Mouse (Mus musculus) lung, embryonic 15.5 days (tissue): ENCODE data around the gene Wfikkn1. TPM values are rescaled to one million over a fixed set of nuclear protein-coding genes. Genes with fewer than 3 reads are reported as not detected.

Experiments
- ATAC-seq: fragments of 200-750 bp; cut with Nextera tagmentation; 2 replicates; pipeline ENCODE4 v1.8.0; 2017; ENCODE audit warnings: moderate number of reproducible peaks, borderline replicate concordance; ENCODE audit not compliant: low FRiP score, low TSS enrichment; ENCODE audit errors: extremely low read depth
- H3K27ac ChIP-seq: fragments of 300-500 bp; sonication (generic); 2 replicates; pipeline ENCODE4 v1.5.1; 2015; ENCODE audit warnings: moderate library complexity, mild to moderate bottlenecking, inconsistent platforms
- H3K27me3 ChIP-seq: fragments of 300-500 bp; sonication (generic); 2 replicates; pipeline ENCODE4 v1.6.1; 2015; ENCODE audit warnings: inconsistent platforms
- H3K36me3 ChIP-seq: fragments of 300-500 bp; sonication (generic); 2 replicates; pipeline ENCODE4 v1.6.1; 2015; ENCODE audit warnings: inconsistent platforms
- H3K4me1 ChIP-seq: fragments of 300-500 bp; sonication (generic); 2 replicates; pipeline ENCODE4 v1.6.1; 2015; ENCODE audit warnings: inconsistent platforms
- H3K4me2 ChIP-seq: fragments of 300-500 bp; sonication (generic); 2 replicates; pipeline ENCODE4 v1.6.1; 2015; ENCODE audit warnings: inconsistent platforms, mild to moderate bottlenecking, moderate library complexity
- H3K4me3 ChIP-seq: fragments of 300-500 bp; sonication (generic); 2 replicates; pipeline ENCODE4 v1.5.1; 2015; ENCODE audit warnings: mild to moderate bottlenecking, inconsistent platforms
- H3K9ac ChIP-seq: fragments of 300-500 bp; sonication (generic); 2 replicates; pipeline ENCODE4 v1.6.1; 2015; ENCODE audit warnings: inconsistent platforms
- H3K9me3 ChIP-seq: fragments of 300-500 bp; sonication (generic); 2 replicates; pipeline ENCODE4 v1.6.1; 2016; ENCODE audit warnings: inconsistent platforms
- WGBS: fragments of 180-500 bp; shearing (Covaris S2); methylation state at CpG from one replicate; pipeline ENCODE4 v1.1.7; 2015; 5-methylcytosine and 5-hydroxymethylcytosine counted together
- polyA plus RNA-seq: library from polyadenylated mRNA; unstranded; fragments of >200 nt; fragmentation: Nextera tagmentation; extraction: Ambion mirVana; gene quantifications from 2 replicates; pipeline ENCODE4 v1.2.1, GENCODE M21; 2015

Gene Wfikkn1
- polyA plus RNA-seq, 1 experiment from 2014 or later = 0.40 TPM

DNA sequence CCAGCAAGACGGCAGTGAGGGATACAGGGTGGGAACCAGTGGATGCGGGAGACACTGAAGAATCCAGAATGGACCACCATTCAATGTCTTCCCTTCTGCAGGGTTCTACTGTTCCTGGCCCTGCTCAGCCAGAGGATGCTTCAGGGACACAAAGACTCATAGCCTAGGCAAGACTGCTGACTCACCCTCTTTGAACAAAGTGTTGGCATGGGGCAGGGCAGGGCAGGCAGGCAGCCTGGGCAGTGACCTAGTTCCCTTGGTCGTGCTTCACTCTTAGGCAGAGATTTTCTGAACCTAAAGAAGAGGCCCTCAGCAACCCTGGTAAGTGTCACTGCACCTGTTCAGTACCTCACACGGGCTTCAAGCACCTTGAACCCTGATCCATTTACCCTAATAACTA, 31.2 kb upstream of the Wfikkn1 start:
- H3K27me3 ChIP-seq = no peaks in the 10 kb centered on the region
- ATAC-seq = no peak
- H3K4me3 ChIP-seq = no peak overlapping the region
- no peaks in the 10 kb centered on the region for H3K9me3 ChIP-seq
- H3K4me2 ChIP-seq = no peak overlapping the region
- 93% methylated on average over 4 of the region's 4 CpGs for WGBS
- H3K9ac ChIP-seq = no peak overlapping the region
- H3K4me1 ChIP-seq = peaks cover 9% of the 10 kb centered on the region
- peaks cover 3% of the 10 kb centered on the region; the same call in 1 of the 2 replicates for H3K36me3 ChIP-seq
- no peak overlapping the region for H3K27ac ChIP-seq

DNA sequence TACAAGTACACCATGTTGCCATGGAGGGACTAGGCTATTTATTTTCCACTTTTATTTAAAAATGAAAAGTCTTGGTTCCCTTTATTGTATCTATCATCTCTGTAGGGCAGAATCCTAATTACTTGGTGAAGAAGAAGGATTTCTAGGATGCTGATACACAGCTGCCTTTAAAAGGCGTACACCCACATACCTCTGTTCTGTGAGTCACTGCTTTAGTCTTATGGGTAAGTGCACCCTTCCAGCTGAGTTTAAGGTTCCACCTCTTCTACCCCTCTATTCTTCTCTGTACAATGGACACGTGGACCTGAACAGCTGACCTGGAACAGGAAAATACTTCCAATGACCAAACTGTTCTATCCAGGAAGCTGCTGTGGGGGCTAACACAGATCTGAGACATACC, 27.0 kb upstream of the Wfikkn1 start:
- no peaks in the 10 kb centered on the region for H3K9me3 ChIP-seq
- no peaks in the 10 kb centered on the region for H3K27me3 ChIP-seq
- H3K36me3 ChIP-seq = peaks cover 5% of the 10 kb centered on the region; the same call in 1 of the 2 replicates
- WGBS = 87% methylated on average over 2 of the region's 2 CpGs
- H3K4me2 ChIP-seq = no peak overlapping the region
- no peak overlapping the region for H3K9ac ChIP-seq
- H3K27ac ChIP-seq = no peak overlapping the region
- no peak for ATAC-seq
- H3K4me1 ChIP-seq = no peaks in the 10 kb centered on the region
- H3K4me3 ChIP-seq = no peak overlapping the region

DNA sequence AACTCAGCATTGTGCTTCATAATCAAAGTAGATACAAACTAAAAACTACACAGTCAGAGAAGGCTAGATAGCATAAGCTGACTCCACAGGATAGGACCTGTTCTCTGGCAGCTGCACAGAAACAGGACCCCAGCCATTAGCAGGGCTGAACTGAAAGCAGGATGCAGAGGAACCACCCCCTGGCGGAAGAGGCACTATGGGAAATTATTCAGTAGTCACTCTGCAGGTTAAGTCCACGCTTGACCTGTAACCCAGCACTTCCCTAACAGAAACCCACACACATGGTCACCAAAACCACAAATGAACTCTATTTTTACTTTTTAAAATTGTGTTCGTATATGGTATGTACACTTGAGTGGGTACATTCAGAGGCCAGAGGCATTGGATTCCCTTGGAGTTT, 22.4 kb upstream of the Wfikkn1 start:
- no peak for ATAC-seq
- no peak overlapping the region for H3K4me2 ChIP-seq
- 87% methylated on average over 3 of the region's 3 CpGs for whole genome bisulfite sequencing
- H3K27me3 ChIP-seq = no peaks in the 10 kb centered on the region
- peaks cover 12% of the 10 kb centered on the region for H3K36me3 ChIP-seq
- H3K4me1 ChIP-seq = no peaks in the 10 kb centered on the region
- H3K9me3 ChIP-seq = no peaks in the 10 kb centered on the region
- H3K27ac ChIP-seq = no peak overlapping the region
- H3K9ac ChIP-seq = no peak overlapping the region
- no peak overlapping the region for H3K4me3 ChIP-seq

DNA sequence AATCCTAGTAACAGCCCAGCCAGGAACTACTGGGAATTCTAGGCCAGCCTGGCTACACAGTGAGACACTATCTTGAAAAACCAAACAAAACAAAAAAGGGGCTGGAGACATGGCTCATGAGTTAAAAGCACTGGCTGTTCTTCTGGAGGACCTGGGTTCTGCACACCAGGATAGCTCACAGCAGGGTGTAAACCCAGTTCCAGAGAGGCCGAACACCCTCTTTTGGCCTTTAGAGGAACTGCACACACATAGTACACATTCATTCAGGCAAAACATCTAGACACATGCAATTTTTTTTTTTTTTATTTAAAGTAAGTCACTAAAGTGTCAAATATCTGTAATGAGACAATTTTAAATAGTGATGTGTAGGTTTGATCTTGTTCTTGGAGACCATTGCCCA, 19.5 kb upstream of the Wfikkn1 start:
- H3K9ac ChIP-seq = no peak overlapping the region
- H3K27ac ChIP-seq = no peak overlapping the region
- H3K4me2 ChIP-seq = no peak overlapping the region
- no peaks in the 10 kb centered on the region for H3K9me3 ChIP-seq
- no peaks in the 10 kb centered on the region for H3K27me3 ChIP-seq
- WGBS = 97% methylated on average over 1 of the region's 1 CpGs
- H3K4me1 ChIP-seq = no peaks in the 10 kb centered on the region
- ATAC-seq = no peak
- peaks cover 7% of the 10 kb centered on the region for H3K36me3 ChIP-seq
- no peak overlapping the region for H3K4me3 ChIP-seq

DNA sequence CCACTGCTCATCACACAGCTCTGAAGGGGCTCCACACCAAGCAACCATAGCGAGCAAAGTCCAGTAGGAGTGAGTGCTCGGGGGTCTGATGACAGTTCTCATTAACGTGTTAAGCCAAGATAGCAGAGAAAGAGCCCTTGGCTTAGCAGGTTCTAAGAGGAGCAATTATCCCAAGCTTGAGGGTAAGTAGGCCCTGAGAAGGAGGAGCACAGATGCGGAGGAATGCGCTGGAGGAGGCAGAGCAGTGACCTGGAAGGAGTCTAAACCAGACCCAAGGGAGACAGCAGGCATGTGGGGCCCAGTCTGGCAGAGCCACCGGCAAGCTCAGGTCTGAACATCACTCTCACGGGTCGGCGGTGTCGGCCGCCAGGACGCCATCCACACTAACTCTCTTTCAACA, 15.2 kb upstream of the Wfikkn1 start:
- 66% methylated on average over 12 of the region's 12 CpGs for WGBS
- Histone ChIP-seq H3K27ac (no peak overlapping the region), H3K9ac (no peak overlapping the region), H3K36me3 (peaks cover 7% of the 10 kb centered on the region), H3K9me3 (no peaks in the 10 kb centered on the region), H3K27me3 (no peaks in the 10 kb centered on the region), H3K4me3 (no peak overlapping the region), H3K4me2 (no peak overlapping the region), H3K4me1 (no peaks in the 10 kb centered on the region)
- ATAC-seq = no peak

DNA sequence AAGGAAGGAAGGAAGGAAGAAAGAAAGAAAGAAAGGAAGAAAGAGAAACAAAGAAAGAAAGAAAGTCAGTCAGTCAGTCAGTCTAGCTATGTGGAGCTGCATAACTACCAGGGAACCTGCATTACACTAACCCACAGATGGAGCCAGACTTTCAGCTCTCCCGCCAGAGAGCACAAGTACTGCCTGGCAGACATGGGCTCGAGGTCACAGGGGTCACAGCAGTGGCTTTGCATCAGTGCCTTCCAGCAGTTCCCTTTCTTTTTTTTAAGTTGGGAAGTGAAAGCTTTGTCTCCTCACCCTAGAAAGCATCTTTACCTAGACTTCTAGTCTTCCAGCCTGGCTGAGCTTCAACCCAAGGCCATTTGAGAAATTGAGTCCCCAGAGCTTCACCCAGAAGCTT, 14.8 kb upstream of the Wfikkn1 start:
- Histone ChIP-seq H3K4me1 (no peaks in the 10 kb centered on the region), H3K9ac (no peak overlapping the region), H3K27me3 (no peaks in the 10 kb centered on the region), H3K9me3 (no peaks in the 10 kb centered on the region), H3K4me2 (no peak overlapping the region), H3K27ac (no peak overlapping the region), H3K4me3 (no peak overlapping the region), H3K36me3 (peaks cover 3% of the 10 kb centered on the region; the same call in 1 of the 2 replicates)
- ATAC-seq = no peak
- WGBS = 66% methylated on average over 2 of the region's 2 CpGs

GRCm38 (mm10) chr17:25893975-25894617, 13.4 kb upstream of the Wfikkn1 start:
- Histone ChIP-seq H3K9ac (no peak overlapping the region), H3K4me2 (no peak overlapping the region), H3K36me3 (peaks cover 8% of the 10 kb centered on the region; the same call in 1 of the 2 replicates), H3K9me3 (no peaks in the 10 kb centered on the region), H3K27ac (no peak overlapping the region), H3K27me3 (no peaks in the 10 kb centered on the region), H3K4me3 (no peak overlapping the region), H3K4me1 (no peaks in the 10 kb centered on the region)
- peak; percentile 64; the same call in 1 of the 2 replicates for ATAC-seq
- WGBS = 30% methylated on average over 2 of the region's 2 CpGs

GRCm38 (mm10) chr17:25888837-25889236, 8.2 kb upstream of the Wfikkn1 start:
- H3K27me3 ChIP-seq = no peaks in the 10 kb centered on the region
- no peaks in the 10 kb centered on the region for H3K9me3 ChIP-seq
- no peak for ATAC-seq
- 87% methylated on average over 3 of the region's 3 CpGs for WGBS
- no peak overlapping the region for H3K9ac ChIP-seq
- H3K4me1 ChIP-seq = no peaks in the 10 kb centered on the region
- no peak overlapping the region for H3K27ac ChIP-seq
- H3K4me2 ChIP-seq = no peak overlapping the region
- H3K4me3 ChIP-seq = no peak overlapping the region
- H3K36me3 ChIP-seq = peaks cover 16% of the 10 kb centered on the region

DNA sequence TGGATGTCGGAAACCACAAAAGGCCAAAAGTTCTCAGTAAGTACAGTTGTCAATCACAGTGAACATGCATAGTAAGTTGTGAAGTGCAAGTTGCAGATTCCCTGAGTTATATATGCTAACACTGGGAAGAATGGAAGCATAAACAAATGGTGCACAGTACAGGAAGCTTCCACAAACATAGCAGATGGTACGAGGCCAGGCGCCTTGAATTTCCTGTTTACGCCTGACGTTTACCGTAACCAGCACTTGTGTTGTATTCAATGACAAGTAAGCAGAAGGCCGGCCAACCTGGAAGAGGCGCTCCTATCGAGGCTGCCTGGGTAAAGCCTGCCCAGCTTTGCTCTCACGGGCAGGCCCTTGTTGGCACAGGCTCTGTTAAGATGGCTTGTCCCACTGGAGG, 6.8 kb upstream of the Wfikkn1 start:
- ATAC-seq = peak; percentile 17; the same call in 1 of the 2 replicates
- Histone ChIP-seq H3K4me3 (no peak overlapping the region), H3K4me1 (no peaks in the 10 kb centered on the region), H3K9ac (no peak overlapping the region), H3K4me2 (no peak overlapping the region), H3K36me3 (peaks cover 29% of the 10 kb centered on the region), H3K27ac (no peak overlapping the region), H3K9me3 (no peaks in the 10 kb centered on the region), H3K27me3 (no peaks in the 10 kb centered on the region)
- 69% methylated on average over 10 of the region's 10 CpGs for WGBS

DNA sequence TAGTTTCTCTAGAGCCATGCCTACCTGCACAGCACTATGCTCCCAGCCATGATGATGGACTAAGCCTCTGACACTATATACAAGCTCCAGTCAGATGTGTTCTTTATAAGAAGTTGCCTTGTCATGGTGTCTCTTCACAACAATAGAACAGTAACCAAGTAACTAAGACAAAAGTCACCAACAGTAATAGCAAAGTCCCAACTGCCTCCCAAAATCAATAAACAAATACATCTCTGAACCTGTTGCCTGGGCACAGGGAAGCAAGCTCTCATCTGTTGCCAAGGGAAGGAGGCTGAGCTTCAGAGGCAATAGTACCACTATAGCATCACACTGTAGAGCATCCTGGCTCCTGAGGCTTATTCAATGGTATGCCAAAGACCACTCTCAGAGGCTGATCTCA, 6.1 kb upstream of the Wfikkn1 start:
- no peak for ATAC-seq
- no peak overlapping the region for H3K4me3 ChIP-seq
- no peaks in the 10 kb centered on the region for H3K9me3 ChIP-seq
- H3K4me1 ChIP-seq = no peaks in the 10 kb centered on the region
- H3K27ac ChIP-seq = no peak overlapping the region
- no peak overlapping the region for H3K9ac ChIP-seq
- peaks cover 29% of the 10 kb centered on the region for H3K36me3 ChIP-seq
- H3K4me2 ChIP-seq = no peak overlapping the region
- H3K27me3 ChIP-seq = no peaks in the 10 kb centered on the region

- WGBS = 76% methylated on average over 4 of the region's 4 CpGs
- Histone ChIP-seq H3K9ac (no peak overlapping the region), H3K27ac (no peak overlapping the region), H3K4me2 (no peak overlapping the region), H3K9me3 (no peaks in the 10 kb centered on the region), H3K4me1 (no peaks in the 10 kb centered on the region), H3K36me3 (peaks cover 29% of the 10 kb centered on the region), H3K4me3 (no peak overlapping the region), H3K27me3 (no peaks in the 10 kb centered on the region)
- ATAC-seq = no peak
These were observed 5.0 kb upstream of the Wfikkn1 start for GRCm38 (mm10) chr17:25885636-25886035.

DNA sequence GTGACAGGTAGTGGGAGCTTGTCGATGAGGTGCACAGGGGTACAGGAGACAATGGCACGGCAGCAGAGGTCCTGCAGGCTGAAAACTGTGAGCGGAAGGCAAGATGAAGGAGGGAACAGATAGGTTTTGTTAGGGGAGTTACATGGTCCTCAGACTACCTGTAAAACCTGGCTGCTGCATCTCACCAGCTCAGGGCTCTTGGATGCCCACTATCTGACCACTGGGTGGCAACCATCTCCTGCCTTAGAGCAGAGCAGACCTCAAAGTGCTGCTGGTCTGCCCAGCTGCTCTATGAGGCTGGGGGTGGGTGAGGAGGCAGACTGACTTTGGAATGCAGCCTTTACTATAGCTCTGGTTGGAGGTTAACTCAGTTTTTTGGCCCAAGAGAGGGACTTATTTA, 3.2 kb upstream of the Wfikkn1 start:
- Histone ChIP-seq H3K4me2 (no peak overlapping the region), H3K27ac (no peak overlapping the region), H3K36me3 (peaks cover 25% of the 10 kb centered on the region), H3K27me3 (no peaks in the 10 kb centered on the region), H3K9ac (no peak overlapping the region), H3K4me1 (no peaks in the 10 kb centered on the region), H3K4me3 (no peak overlapping the region), H3K9me3 (no peaks in the 10 kb centered on the region)
- no peak for ATAC-seq
- 89% methylated on average over 3 of the region's 3 CpGs for whole genome bisulfite sequencing

DNA sequence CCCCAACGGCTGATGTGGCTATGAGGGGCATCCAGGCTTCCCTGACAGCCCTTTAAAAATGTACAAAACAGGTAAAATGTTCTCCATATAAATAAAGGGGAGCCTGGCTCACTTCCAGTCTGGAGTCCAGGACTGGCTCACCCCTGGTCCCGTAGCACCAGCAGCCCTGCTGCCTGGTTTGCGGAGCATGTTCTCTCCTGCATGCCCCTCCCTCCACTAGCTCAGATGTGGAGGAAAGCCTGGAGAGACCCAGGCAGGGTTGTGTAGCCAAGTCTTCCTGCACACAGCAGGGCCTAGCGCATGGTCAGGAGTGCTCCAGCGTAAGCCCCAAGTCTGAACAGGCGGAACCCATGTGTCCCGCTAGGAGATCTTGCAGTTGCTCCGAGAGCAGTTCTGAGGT, 2.6 kb upstream of the Wfikkn1 start:
- 84% methylated on average over 8 of the region's 8 CpGs for WGBS
- Histone ChIP-seq H3K27ac (no peak overlapping the region), H3K4me1 (no peaks in the 10 kb centered on the region), H3K4me3 (no peak overlapping the region), H3K4me2 (no peak overlapping the region), H3K36me3 (peaks cover 29% of the 10 kb centered on the region), H3K9ac (no peak overlapping the region), H3K9me3 (no peaks in the 10 kb centered on the region), H3K27me3 (no peaks in the 10 kb centered on the region)
- no peak for ATAC-seq
